Mouse (Mus musculus): Measurements from ENCODE around the gene Sap18. TPM values are rescaled to one million over a fixed set of nuclear protein-coding genes. Genes with fewer than 3 reads are reported as not detected.
"Not testable (repeated sequence)": the region's sequence is repeated elsewhere in the genome, so short reads cannot be mapped to it uniquely, and the experiment has no call there.

Sap18 gene
- total RNA-seq, 2 experiments from 2014 or later = 66.5 to 83.0 TPM

DNA sequence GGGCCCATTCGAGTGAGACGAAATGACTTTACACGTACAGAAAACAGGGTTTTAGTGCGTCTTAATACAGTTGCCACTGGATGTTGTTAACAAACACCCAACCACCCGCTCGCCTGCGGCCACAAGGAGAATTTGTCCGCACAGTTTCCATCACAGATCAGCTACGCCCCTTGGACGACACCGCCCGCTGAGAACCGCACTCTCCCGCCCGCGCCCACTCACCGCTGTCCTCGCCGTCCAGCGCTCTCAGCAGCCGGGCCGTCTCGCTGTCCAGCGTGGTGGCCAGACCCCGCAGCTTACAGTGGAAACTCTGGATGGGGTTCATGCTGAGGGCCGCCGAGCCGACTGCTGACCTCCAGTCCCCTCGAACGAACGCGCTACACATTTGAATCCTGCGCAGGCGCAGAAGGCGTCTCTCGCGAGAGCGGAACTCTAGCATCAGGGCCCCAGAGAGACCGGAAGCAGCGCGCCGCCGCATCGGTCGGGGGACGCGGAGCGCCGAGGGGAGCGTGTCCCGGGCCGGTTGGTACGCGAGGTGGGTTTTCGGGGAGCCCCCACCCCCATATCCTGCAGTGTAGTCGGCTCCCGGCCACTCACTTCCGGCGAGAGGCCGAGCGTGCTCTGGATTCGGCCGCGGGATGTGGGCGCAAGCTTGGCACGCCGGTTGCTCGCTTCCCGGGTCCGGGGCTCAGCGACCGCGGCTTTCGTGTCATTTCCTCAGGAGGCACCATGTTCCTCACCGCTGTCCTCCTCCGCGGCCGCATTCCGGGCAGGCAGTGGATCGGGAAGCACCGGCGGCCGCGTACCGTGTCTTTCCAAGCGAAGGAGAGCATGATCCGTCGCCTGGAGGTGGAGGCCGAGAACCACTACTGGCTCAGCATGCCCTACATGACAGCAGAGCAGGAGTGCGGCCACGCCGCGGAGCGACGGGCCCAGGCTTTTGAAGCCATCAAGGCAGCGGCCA, 28.1 kb downstream of the Sap18 start, which contains the start of the genes Ska3 and Mrpl57:
Gene Ska3, minus strand, starts transcription at position 398 of the 964 bp plus-strand sequence.
Gene Mrpl57, plus strand, starts transcription at position 447 of the 964 bp plus-strand sequence.
- intact Hi-C loops (cut with DNase I) = loop anchor here (5.0 kb wide), 1 partner anchor 86 kb away; no protein-coding TSS in a partner anchor

DNA sequence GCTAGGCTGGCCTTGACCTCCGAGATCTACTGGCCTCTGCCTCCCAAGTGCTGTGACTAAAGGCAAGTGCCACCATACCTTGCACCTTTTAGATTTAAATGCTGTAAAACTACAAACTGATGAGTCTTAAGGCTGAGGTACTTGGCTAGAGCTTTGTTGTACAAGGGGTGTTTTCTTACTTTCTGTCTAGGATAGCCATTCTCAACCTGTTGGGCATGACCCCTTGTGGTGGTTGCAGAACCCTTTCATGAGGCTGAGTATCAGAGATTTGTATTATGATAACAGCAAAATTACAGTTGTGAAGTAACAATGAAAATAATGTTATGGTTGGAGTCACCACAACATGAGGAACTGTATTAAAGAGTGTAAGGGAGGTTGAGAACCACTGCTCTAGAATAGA, 29.3 kb downstream of the Sap18 start:
- DNase-seq = no peak
- intact Hi-C loops (cut with DNase I) = loop anchor here (5.0 kb wide), 1 partner anchor 85 kb away; no protein-coding TSS in a partner anchor

More for the DNA sequence above, 28.1 kb downstream of the Sap18 start, which contains the start of the genes Ska3 and Mrpl57:
- peak; percentile 95 to 97 for DNase-seq

DNA sequence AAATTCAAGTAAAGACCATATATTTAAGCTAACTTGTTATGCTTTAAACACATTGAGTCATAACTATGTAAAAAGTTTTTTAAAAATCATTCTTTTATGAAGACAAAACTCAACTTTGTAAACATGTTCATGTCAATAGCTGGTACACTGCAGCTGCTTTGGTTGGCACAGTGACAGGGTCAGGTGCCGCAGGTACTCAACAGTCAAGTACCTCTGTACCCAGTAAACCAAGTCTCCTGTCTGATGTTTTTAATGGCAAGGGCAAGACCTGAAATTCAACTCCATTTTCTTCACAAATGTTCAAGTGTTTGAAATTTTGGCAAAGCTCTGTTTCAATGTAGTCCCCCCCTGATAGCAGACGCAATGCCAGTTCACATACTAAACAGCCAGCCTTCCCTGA, 35.5 kb downstream of the Sap18 start:
- no peak for DNase-seq
- intact Hi-C loops (cut with DNase I) = no loop called here

DNA sequence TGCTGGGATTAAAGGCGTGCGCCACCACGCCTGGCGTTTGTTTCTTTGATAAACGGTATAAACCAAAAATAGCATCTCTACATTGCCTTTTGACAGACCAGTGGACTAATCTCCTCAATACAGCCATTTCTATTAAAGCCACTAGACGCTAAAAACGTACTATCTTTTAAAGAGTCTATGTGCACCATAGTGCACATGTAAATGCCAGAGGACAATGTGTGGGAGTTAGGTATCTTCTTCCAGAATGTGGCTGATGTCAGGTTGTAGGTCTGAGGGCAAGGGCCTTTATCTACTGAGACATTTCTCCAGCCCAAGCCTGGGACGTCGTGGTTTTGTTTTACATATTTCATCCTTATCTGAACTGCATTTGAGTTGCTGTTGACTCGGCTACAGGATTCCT, 37.2 kb downstream of the Sap18 start:
- intact Hi-C loops (cut with DNase I) = no loop called here
- no peak for DNase-seq

DNA sequence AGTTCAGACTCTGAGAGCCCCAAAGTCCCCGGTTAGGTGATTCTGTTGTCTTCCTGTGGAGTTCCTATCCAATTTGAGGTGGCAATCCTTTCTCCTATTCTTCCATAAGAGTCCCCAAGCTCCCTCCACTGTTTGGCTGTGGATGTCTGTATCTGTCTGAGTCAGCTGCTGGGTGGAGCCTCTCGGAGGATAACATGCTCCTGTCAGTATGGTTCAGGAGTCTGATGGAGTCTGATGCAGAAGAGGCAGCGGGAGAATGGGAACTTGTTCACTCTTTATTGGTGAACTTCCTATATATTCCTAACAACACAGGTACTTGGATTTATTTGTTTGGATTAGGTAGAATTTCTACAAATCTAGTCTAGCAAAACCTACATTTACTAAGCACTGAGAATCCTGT, 46.6 kb downstream of the Sap18 start:
- intact Hi-C loops (cut with DNase I) = no loop called here
- no peak for DNase-seq

DNA sequence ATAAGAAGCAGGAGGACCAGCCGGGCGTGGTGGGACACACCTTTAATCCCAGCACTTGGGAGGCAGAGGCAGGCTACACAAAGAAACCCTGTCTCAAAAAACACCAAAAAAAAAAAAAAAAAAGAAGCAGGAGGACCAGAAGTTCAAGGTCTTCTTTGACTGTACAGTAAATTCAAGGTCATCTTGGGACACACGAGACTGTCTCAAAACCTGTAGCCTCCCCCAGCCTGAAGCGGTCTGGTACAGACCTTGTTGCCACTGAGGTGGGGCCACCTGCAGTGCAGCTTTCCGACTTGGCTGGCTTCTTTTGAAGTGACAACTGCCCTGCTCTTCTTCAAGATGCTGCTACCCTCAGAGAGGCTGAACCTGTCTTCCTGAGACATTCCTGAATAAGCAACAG, 50.1 kb downstream of the Sap18 start:
- intact Hi-C loops (cut with DNase I); DNase-seq: not testable (repeated sequence)

DNA sequence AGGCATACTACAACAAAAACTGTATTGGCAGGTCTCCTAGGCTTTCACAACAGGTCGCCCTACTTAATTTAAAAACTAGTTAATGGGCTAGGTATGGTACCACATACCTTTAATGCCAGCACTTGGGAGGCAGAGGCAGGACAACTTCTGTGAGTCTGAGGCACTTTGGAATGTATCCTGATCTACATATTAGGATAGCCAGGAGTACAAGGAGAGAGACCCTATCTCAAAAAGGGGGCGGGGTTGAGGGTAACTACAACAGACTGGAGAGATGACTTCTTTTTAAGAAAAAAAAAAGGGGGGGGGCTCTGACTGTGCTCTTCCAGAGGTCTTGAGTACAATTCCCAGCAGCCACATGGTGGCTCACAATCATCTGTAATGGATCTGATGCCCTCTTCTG, 50.7 kb downstream of the Sap18 start:
- intact Hi-C loops (cut with DNase I) = no loop called here
- DNase-seq = no peak

DNA sequence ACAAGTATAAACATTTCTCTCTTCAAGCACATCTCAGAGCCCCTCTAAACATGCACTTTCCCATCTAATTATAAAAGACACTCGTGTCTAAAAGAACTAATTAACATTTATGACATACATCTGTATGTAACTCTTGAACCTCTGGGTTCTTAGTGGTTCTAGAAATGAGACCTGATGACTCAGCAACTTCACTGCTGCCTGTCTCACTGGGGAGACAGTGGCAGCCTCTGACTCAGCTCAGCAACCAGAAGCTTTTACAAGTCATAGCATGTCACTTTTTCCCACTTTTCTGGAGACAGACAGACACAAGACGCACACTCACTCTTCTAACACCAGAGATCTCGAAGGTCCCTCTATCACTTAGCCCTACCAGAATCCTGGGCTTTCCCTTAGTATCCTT, 52.4 kb downstream of the Sap18 start:
- intact Hi-C loops (cut with DNase I) = no loop called here
- no peak for DNase-seq

DNA sequence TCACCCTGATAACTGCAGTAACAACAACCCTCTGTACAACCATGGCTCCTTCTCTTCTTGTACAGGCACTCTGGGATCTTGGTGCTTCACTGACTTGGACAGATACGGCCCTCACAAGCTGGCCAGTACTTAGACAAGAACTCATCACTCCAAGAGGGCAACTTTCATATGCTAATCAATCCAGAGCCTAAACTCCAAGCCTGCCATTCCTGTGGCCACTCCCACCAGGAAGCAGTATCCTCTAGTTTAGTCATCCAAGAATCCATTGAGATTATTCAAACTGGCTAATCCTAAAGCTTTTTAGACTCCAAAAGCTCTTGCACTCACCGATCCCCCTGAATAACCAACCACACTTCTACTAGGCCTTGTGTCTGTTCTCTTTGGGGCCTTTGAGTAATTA, 55.0 kb downstream of the Sap18 start:
- no peak for DNase-seq
- intact Hi-C loops (cut with DNase I) = no loop called here

DNA sequence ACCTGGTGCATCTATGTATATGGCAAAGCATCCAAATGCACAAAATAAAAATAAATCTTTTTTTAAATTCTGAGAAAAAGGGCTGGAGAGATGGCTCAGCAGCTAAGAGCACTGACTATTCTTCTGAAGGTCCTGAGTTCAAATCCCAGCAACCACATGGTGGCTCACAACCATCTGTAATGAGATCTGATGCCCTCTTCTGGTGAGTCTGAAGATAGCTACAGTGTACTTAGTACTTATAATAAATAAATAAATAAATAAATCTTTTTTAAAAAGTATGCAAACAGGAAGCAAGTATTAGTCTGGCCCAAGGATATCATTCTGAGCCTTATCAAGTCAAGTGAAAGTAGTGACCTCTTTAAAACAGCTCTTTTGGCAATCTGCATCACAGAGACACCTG, 58.1 kb downstream of the Sap18 start:
- DNase-seq; intact Hi-C loops (cut with DNase I): not testable (repeated sequence)

Small RNA genes within 50 kb of the gene (microRNA-seq; reads per million reads assigned to microRNA genes)
- gene Mir3077 = 0 to 0.35 reads per million in 2 experiments

Other genes starting within 250 kb of the Sap18 start
- gene Eef1akmt1, start 226.6 kb upstream of the Sap18 start, total RNA-seq (2021) = 10 to 100 TPM; 32.4 to 32.6 TPM
- 10 to 100 TPM; 16.6 to 19.1 TPM for gene Xpo4, start 132.8 kb upstream of the Sap18 start, total RNA-seq (2021)
- 1 to 10 TPM; 1.5 to 1.6 TPM for gene Gm49361, start 52.1 kb upstream of the Sap18 start, total RNA-seq (2021)
- 10 to 100 TPM; 46.6 to 46.7 TPM for gene Lats2, start 39.8 kb upstream of the Sap18 start, total RNA-seq (2021)
- 1 to 10 TPM; 2.6 to 2.9 TPM for gene Ska3, start 28.0 kb downstream of the Sap18 start, total RNA-seq (2021)
- gene Mrpl57, start 28.1 kb downstream of the Sap18 start, total RNA-seq (2021) = 10 to 100 TPM; 71.2 to 79.6 TPM
- gene Zdhhc20, start 92.1 kb downstream of the Sap18 start, total RNA-seq (2021) = 10 to 100 TPM; 22.2 to 24.8 TPM
- 10 to 100 TPM; 73.3 to 78.7 TPM for gene Micu2, start 201.1 kb downstream of the Sap18 start, total RNA-seq (2021)

All from heart, postnatal 10 days (tissue).